Mouse (Mus musculus) large intestine, adult 2 months (tissue): Measurements from ENCODE around the gene Zswim5. TPM values are rescaled to one million over a fixed set of nuclear protein-coding genes. Genes with fewer than 3 reads are reported as not detected.

ENCODE experiments used
- DNase-seq: peaks from one replicate; pipeline ENCODE4 v3.0.0-alpha.2; 2012; ENCODE audit warnings: low read depth, low spot score
- WGBS: fragments of 180-500 bp; shearing (Covaris S2); methylation state at CpG from one replicate; pipeline ENCODE4 v1.1.7; 2018; 5-methylcytosine and 5-hydroxymethylcytosine counted together
- polyA plus RNA-seq: library from polyadenylated mRNA; depleted of rRNA; stranded (reverse); fragments of >200 nt; gene quantifications from 2 replicates; pipeline ENCODE4 v1.2.3, GENCODE M21; 2012

Gene Zswim5
- polyA plus RNA-seq, 1 experiment, result 6.4 TPM

DNA sequence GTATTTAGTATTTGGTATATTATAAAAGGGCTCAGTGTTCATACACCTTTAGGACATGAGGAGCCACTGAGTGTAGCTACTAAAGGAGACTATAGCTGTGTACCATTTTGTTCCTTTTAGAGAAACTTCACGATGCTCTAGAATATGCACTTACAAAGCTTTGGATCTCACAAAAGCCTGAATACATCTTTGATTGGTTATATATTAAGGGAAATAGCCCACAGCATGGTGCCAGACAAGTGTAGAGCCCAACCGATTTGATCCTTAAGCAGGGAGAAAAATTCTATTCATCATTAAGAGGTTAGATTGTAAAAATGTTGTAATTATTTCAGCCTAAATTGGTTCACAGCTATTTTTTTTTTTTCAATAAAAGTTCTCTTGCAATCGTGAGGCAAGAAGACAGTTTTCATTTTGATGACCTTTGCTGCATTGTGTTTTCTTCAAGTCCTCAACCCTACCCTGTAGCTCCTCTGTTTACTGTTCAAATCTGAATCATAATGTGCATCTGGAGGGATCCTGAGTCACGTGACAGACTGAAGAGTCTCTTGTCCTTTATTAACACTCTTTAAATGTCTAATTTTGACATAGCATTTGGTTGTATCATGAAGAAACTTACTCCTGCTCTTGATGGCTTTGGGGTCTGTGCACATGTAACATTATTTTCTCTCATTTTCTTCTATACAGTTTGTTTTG lies 33.5 kb downstream of the Zswim5 start:
- no peak for DNase-seq
- WGBS, result 58% methylated on average over 4 of the region's 4 CpGs

DNA sequence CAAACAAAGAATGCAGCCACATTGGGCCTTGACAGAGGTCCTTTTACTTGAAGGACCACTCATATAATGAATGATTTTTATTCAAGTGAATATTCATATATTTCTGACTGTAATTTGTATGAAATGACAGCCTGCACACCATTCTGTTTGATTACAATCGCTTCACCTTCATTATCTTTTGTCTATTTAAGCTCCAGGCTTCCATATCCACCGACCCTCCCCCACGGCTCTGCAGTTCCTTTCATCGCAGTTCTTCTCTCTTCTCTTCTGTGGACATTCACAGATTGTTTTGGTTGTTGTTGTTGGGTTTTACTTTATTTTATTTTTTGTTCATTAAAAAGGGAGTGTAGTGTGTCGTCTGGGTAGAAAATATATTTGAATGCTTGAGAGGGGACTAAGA lies 34.0 kb downstream of the Zswim5 start:
- DNase-seq, result no peak
- 82% methylated on average over 5 of the region's 5 CpGs for WGBS

DNA sequence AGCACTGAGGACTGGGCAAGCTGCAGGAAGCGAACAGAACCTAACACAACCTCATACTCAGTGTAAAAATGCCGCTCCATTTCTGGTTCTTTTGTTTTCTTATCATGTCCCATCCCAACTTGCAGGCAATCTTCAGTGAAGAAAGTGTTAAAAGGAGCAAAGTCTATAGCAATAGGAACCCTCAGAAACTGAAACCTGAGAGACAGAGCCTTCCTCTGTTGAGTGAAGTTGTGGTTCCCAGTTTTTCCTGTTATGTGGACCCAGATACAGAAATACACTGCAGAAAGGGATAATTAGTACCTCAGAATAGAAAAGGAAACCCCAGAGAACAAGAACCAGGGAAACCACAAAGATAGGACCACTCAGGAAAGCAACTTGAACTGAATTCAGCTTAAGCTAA lies 36.1 kb downstream of the Zswim5 start:
- whole genome bisulfite sequencing, result 70% methylated on average over 2 of the region's 2 CpGs
- DNase-seq, result no peak

DNA sequence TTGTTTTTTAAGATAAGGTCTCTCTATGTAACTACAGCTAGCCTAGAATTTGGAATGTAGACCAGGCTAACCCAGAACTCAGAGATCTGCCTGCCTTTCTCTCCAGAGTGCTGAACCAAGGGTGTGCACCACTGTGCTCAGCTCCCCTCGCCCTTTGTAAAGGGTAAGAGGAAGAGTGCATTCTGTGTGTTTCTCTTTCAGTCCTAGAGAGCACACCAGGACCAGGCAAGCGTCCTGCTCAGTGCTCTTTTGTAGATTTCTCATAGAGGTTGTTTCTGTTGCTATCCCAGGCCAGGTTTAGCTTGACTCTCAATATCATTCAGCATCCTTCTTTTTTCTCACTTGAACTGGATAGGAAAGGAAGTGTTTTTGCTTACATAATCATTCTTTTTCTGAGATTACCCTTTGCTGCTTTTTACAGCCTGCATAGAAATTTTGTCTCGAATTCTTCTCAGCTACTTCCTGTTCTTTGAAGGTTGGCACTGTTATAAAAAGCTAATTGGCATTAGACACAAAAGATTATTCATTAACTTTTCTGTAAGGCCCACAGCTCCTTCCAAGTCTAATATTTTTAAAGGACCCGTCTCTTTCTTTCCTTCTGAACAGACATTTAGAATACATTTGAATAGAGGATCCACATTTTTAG lies 51.0 kb downstream of the Zswim5 start:
- peak; percentile 38 for DNase-seq
- 17% methylated on average over 4 of the region's 4 CpGs for WGBS

DNA sequence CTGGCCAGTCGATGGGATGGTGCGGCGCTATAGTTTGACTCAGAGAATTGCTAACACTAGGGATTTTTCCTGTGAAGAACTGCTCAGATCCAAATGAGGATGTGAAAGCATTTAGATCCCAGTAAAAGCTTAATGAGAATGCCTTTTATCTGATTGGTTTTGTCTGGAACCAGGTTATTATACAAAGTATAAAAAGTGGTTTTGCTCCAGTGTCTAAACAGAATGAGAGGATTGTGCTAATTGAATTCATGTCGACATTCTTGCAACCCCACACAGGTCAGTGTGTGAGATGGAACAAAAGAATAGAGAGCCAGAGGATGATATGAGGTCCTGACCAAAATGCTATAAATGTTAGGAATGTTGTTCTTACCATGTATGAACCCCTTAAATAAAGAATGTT lies 62.4 kb downstream of the Zswim5 start:
- DNase-seq, result no peak
- 83% methylated on average over 4 of the region's 4 CpGs for WGBS

DNA sequence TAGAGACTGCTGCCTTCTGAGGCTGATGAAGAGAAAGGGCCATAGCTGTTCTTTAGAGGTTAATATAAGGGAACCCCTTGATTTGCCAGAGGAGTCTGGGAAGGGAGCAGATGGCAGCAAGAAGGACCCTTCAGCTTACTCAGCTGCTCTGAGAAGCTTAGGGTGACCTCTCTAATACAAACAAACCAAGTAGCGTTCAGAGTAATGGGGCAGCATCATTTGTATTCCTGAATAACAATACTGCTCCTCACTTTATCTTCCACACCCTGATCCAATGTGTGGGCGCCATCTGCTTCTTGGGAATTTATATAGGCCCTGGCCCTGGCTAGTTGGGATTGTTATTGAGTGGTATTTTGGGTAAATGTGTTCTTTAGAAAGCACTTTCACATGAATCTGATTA lies 65.5 kb downstream of the Zswim5 start:
- 79% methylated on average over 2 of the region's 2 CpGs for WGBS
- no peak for DNase-seq

DNA sequence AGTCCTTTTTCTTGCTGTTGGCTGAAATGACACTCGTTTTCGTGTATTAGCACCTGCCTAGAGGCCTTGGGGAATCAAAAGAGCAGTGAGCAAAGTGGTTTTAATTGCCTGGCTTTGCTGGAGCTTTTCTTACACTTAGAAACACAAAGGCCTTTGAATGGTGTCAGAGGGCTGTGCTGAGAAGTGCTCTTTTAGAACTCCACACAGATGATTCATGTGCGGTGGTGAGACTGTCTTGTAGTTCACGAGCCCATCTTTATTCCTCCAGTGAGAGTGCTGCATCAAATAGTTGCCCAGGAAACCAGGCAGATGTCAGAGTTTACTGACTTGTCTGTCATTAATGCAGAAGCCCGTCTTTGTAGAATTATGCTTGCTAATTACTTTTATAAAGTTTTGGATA lies 66.9 kb downstream of the Zswim5 start:
- WGBS, result 72% methylated on average over 5 of the region's 5 CpGs

DNA sequence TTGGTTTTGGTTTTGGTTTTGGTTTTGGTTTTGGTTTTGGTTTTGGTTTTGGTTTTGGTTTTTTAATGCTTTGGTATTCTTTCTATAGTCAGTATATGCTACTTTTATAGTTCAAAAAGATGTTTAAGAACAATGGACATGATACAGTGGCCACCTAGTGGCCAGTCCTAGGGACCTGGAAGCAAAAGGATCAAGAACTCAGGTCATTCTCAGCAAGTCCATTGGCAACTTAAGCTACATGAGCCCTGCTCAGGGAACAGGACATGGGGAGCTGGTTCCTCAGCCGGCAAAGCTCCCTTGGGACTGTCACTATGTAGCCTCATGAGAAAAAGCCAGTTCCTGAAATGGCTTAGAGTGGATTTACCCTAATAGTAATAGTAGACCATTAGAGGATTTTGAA lies 74.5 kb downstream of the Zswim5 start:
- 49% methylated on average over 1 of the region's 1 CpGs for WGBS
- no peak for DNase-seq

More for the DNA sequence above, 66.9 kb downstream of the Zswim5 start:
- no peak for DNase-seq

DNA sequence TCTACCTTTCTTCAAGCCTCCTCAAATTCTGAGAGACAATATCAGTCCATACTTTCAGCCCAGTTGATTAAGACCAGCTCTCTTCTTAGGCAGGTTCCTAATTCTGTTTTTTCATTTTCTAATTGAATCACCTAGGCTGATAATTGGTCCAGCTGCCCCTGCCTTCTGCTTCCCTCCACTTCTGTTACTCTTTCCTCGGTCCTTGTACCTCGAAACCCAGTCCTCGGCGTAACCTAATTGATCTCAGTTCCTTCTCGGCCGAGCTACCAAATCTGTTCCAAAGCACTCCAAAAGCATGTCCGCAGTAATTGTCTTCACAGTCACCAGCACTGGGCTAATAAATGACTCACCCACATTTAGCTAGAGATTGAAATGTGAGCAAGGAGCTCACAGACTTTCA lies 77.8 kb downstream of the Zswim5 start:
- 90% methylated on average over 7 of the region's 7 CpGs for WGBS
- no peak for DNase-seq

DNA sequence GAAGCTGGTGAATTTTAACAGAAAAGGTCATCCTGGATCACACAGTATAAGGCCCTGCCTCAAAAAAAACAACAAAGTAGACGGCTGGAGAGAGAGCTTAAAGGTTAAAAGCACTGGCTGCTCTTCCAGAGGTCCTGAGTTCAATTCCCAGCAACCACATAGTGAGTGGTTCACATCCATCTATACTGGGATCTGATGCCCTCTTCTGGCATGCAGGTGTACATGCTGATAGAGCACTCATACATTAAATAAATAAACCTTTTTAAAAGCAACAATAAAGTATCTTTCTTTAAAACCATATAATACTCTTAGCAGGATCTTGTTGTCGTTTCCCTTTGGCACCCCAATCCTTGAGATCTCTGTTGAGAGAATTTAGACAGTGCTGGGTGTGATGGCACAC lies 99.3 kb downstream of the Zswim5 start:
- no peak for DNase-seq
- WGBS, result 57% methylated on average over 2 of the region's 2 CpGs

DNA sequence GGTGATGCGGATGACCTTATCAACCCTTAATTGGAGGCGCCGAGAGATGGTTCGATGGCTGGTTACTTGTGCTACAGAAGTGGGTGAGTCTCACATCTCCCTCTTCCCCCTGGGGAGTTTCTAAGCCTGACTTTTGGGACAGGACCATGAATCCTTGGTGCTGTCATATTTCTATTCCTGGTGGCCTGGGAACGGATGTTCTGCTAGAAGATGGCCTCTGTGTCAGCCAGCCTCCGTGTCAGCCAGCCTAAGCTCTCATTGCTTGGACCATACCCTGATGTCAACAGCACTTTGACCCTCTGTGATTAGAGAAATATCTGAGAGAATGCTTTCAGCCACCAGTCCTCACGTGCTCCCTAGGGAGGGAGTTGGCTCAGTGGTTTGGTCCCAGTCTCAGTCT lies 108.5 kb downstream of the Zswim5 start:
- no peak for DNase-seq
- 88% methylated on average over 7 of the region's 7 CpGs for WGBS

DNA sequence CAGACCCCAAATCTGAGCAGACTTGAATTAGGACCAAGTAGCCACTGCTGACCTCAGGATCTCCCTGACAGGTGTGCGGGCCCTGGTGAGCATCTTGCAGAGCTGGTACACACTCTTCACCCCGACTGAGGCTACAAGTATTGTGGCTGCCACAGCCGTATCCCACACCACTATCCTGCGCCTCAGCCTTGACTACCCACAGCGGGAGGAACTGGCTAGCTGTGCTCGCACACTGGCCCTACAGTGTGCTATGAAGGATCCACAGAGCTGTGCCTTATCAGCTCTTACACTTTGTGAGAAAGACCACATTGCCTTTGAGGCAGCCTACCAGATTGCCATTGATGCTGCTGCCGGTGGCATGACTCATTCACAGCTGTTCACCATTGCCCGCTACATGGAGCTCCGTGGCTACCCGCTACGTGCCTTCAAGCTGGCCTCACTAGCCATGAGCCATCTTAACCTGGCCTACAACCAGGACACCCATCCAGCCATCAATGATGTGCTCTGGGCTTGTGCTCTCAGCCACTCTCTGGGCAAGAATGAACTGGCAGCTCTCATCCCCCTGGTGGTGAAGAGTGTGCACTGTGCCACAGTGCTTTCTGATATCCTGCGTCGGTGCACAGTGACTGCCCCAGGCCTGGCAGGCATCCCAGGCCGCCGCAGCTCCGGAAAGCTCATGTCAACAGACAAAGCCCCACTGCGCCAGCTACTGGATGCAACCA lies 109.4 kb downstream of the Zswim5 start:
- peak; percentile 52 for DNase-seq
- WGBS, result 45% methylated on average over 17 of the region's 17 CpGs

DNA sequence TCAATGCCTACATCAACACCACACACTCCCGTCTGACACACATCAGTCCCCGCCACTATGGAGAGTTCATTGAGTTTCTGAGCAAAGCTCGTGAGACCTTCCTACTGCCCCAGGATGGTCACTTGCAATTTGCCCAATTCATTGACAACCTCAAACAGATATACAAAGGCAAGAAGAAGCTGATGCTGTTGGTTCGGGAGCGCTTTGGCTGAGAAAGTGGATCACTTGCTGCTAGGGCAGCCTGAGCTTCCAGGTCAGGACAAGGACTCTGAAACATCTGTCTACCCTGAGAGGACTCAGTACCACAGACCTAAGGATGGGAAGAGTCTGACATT lies 109.9 kb downstream of the Zswim5 start:
- 28% methylated on average over 5 of the region's 5 CpGs for WGBS
- DNase-seq, result no peak

DNA sequence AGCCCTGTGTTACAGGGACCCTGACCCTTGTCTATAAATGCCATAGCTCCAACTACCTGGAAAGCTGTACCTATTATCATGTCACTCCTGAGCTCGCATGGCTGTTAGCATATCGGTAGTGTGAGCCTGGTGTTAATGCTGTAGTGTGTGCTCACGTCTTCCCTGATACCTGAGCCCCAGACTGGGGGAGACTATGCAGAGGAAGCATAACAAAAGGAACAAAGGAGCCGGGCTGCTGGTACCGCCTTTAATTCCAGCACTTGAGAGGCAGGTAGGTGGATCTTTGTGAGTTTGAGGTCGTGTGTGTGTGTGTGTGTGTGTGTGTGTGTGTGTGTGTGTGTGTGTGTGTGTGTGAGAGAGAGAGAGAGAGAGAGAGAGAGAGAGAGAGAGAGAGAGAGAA lies 112.6 kb downstream of the Zswim5 start:
- WGBS, result 88% methylated on average over 6 of the region's 6 CpGs
- no peak for DNase-seq

DNA sequence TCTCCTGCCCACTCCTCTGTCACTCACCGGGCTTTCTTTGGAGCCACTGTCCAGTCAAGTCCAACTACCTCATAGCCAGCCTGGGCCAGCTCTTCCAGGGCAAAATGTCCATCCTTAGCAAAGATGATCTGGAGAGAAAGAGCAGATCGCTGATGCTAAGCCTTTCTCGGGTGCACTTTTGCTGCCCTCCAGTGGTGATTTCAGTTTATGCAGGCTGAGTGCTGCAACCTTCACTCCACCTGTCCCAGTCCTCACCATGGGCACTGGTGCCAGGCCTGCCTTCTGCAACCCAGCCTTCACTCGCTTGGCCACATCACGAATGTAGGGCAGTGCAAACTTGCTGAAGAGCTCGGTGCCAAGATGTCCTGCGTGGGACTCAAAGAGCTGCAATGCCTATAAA lies 114.2 kb downstream of the Zswim5 start:
- peak; percentile 68 for DNase-seq
- WGBS, result 6% methylated on average over 7 of the region's 7 CpGs

DNA sequence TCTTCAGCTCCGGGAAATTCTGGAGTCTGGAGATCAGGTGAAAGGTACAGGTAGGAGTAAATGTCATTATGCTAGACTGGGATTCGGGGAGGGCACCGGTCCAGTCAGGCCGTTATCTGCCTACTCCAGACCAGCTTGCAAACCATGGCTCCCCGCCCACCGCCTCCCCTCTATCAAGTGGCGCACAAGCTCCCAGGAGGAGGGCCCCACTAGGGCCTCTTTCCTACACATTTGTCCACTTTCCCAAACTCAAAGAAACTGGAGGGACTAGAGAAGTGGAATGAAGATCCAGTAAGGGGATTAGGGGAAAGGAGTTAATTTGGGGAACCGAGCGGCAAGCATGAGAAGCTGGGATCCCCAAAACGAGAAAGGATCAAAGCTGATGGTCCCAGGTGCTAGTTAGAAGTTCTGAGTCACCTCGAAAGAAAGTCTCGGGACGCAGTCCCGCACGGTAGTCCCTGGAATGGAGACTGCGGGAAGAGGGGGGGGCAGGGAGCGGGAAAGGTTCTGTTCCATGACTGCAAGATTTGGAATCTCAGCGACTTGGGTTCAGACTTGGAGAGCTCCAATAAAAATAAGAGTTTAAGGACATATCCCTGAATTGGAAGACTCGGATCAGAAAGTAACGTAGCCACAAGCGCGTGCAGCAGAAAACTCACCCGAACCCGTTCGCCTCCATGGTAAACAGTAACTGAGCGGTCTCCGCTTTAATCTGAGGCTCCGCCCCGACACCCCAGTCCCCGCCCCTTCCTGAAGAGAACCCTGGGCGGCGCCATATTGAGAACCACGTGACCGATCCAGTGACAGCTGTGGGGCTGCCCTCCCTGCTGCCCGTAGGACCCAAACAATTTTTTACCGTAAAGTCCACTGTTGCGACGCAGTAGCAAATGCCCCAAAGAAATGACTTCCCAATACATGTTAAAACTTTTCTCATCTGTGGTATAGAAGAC lies 116.8 kb downstream of the Zswim5 start, which contains the start of gene Urod:
Urod (minus strand) TSS at position 742 of the 950 bp plus-strand sequence.
- DNase-seq, result peak; percentile 86
- 1% methylated on average over 38 of the region's 38 CpGs for WGBS

DNA sequence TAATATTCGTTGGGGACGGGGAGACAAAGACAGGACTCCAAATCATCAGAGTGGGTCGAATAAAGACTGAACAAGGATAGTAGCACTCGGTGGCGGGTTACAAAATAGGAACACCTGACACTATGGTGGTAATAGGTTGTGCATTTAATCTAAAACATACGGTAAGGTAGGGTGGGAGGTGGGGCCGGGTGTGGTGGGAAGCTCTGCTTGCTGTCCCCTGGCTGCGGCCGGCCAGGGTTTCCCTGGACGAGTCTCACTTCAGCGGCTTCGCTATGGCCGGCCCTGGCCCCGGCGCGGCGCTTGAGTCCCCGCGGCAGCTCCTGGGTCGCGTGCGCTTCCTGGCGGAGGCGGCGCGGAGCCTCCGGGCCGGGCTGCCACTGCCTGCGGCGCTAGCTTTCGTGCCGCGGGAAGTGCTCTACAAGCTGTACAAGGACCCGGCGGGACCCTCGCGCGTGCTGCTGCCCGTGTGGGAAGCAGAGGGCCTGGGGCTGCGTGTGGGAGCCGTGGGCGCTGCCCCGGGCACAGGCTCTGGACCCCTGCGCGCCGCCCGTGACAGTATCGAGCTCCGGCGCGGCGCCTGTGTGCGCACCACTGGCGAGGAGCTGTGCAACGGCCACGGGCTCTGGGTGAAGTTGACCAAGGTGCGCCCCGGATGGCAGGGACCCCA lies 118.1 kb downstream of the Zswim5 start, which contains the start of gene Hectd3:
Hectd3 (plus strand) TSS at position 187 of the 667 bp plus-strand sequence.
- DNase-seq, result peak; percentile 61
- WGBS, result under 1% methylated on average over 58 of the region's 58 CpGs

DNA sequence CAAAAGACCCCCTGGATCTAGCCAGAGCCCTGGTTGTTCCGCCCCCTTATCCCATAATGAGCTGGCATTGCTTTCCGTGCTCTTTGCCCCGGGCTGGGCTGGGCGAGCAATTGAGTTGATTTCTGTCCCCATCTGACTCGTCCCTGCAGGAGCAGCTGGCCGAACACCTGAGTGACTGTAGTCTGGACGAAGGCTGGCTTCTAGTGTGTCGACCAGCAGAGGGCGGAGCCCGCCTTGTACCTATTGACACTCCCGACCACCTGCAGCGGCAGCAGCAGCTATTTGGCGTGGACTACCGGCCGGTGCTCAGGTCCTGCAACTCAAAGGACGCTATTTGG lies 118.6 kb downstream of the Zswim5 start:
- DNase-seq, result peak; percentile 62

DNA sequence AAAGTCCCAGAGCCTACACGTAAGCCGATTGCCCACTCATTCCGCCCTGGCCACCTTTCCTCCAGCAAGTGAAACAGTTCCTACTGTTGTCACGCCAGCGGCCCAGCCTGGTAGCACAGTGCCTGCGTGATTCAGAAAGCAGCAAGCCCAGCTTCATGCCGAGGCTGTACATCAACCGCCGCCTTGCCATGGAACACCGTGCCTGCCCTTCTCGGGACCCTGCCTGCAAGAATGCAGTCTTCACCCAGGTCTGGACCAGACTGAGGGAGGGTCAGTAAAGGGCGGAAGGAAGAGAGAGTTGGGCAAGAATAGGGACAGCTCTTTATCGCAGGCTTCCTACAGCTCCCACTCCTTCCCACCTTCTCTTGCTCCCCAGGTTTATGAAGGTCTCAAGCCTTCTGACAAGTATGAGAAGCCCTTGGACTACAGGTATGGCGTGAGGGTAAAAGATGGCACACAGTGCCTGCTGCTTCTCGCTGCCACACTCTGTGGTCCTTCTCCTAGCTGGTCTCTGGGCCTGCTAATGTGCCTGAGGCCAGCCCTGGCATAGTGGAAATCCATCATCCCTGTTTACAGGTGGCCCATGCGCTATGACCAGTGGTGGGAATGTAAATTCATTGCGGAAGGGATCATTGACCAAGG lies 122.5 kb downstream of the Zswim5 start:
- DNase-seq, result no peak
- 94% methylated on average over 17 of the region's 17 CpGs for WGBS

More for the DNA sequence above, 118.6 kb downstream of the Zswim5 start:
- under 1% methylated on average over 16 of the region's 16 CpGs for WGBS
